Mouse (Mus musculus): ENCODE data around the gene Tln1.

GRCm38 (mm10) chr4:43509109-43509508 is 53.4 kb downstream of the Tln1 start:
- TF ChIP-seq CTCF (IDR thresholded peaks at IDR 0.05; ENCODE audit: extremely low read depth, insufficient read length, insufficient replicate concordance, low read depth, low read length) (no peak), POLR2A (IDR thresholded peaks at IDR 0.05; ENCODE audit: low read depth, low read length) (no peak)
